Mouse (Mus musculus): ENCODE results near the gene Arntl.

Gene Arntl

DNA sequence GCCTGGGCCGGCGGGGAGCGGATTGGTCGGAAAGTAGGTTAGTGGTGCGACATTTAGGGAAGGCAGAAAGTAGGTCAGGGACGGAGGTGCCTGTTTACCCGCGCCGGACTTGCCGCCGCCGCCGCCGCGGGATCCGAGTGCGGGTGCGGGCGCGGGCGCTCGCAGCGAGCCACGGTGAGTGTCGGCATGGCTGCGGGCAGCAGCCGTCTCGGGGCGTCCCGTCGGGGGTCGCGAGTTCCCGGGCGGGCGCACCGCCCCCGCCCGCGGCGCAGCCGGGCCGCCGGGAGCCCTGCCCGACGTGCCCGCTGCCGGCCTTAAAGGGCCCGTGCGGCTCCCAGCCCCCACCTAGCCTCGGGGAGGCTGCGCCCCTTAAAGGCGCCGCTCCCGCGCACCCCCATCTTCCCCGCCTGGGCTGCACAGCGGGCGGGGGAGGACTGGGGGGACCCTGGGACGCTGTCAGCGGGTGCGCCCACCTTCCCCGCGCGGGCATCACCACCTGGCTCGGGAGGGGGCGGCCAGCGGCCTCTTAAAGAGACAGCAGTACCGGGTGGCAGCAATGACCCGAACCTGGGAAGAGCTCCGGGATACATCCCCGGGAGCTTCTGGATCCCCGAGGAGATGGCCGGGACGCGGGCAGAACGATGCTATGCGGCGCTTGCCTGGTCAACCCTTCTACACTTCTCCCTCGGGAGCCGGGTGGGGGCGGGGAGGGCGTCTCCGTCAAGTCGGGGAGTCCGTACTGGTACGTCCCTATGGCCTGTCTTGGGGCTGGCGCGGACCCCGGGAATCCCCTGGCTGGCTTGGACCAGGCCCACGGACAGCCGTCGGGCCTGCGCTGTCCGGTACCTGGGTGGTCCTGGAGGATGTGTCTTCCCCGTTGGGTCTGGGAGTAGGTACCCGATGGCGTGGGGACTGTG lies 464 bp downstream of the Arntl start:
- peak; percentile 66 for DNase-seq (ENCODE audit: extremely low spot score, low spot score)

DNA sequence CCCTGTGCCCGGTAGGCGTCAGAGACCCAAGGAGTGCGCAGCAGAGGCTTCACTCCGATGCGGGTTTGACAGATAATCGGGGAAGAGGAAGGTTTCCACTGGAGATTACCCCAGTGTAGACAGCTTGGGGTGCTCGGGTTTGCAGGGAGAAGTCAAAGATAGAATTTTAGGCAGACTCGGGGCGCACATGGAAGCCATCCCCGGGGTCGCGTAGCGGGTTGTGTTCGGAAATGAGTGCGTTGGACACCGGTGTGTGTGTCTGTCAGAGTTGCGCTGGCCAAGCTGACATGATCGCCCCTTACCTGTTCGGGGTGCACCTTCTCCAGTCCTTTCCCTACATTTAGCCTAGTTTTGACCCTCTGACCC lies 1.1 kb downstream of the Arntl start:
- no peak for DNase-seq (ENCODE audit: extremely low spot score, low spot score)

DNA sequence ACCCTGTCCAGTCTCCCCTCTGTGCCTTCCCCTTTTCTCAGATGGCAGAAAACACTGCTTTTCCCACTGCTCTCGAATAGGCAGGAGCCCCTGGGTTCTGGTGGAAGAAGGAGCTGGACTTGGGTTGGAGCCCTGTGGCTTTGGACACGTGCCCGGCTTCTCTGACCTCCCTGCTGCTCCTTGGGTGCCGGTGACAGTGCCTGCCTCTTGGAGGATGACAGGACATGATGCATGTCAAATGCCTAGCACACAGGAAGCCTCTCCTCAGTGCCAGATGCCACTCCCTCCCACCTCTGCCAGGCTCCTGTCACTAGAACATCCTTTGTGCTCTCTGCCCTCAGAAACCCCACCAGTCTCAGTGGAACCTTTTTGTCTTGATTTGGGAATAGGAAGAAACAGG lies 3.2 kb downstream of the Arntl start:
- no peak for DNase-seq (ENCODE audit: extremely low spot score, low spot score)

DNA sequence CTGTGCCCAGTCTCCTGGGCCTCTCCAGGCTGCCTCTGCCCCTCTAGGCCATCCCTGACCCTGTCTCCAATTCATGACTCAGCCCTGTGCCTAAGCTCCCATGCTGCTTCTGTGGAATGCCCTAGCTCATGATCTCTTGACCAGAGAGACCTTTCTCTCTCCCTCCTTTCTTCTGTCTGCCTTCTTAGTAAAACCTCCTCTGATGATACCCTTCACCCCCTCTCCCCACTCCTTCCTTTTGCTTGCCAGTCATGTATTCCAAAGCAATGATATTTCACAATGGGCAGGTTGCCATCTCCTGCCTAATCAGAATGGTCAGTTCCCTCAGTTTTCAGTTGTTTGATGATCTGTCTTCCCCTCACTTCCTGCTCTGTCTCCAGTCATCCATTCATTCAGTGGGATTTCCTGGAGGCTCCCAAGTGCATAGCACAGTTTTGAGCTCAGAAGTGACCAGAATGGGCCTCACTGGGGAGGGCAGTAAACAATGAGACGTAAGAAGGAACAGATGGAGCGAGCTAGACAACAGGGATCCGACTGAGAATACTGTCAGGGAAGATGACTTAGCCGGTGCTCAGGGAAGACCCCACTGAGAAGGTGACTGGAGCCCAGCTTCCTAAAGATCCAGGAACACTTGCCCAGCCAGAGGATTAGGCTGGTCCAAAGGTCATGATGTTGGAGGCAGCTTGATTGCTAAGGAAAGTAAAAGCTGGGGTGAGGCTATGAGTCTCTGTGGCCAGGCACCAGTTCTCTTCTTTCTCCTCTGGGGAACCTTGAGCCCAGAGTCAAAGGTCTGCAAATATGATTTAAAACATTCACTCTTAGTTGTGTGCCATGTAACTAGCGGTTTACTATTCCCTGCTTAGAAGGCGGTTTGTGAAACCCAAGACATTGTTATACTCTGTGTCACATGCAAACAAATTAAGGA lies 7.2 kb downstream of the Arntl start:
- DNase-seq (ENCODE audit: extremely low spot score, low spot score) = no peak

DNA sequence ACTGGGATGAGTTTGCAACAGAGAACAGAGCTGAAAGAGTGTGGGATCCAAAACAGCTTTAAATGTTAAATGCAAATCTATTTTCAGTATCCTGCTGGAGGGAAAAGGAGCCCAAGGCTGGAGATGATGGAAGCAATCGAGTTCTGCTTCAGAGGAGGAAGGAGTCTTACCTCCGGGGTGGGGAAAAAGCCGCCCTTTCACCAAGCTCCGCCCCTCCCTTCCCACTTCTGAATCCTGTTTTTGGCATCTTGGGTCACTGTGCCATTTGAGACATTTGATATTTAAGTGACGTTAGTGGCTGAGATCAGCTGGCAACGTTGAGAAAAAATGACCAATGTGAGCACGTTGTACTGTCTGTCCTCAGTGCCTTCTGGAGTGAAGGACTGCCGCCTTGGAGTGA lies 8.9 kb downstream of the Arntl start:
- no peak for DNase-seq (ENCODE audit: extremely low spot score, low spot score)

DNA sequence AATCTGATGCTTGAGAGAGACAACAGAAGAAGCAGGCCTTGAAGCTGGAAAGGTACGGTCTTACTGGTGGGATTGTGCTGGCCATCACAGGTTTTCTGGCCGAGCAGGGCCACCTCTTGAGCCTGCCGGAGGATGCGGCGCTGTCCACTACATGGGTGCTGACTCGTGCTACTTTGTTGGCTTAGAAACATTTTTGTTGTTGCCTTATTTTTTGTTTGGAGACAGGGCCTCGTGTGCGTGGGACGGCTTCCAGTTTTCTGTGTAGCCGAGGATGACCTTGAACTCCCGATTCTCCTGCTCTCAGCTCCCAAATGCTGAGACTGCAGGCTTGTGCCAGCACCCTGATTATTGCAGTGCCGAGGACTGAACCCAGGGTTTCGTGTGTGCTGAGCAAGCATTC lies 12.2 kb downstream of the Arntl start:
- DNase-seq (ENCODE audit: extremely low spot score, low spot score) = peak; percentile 34

DNA sequence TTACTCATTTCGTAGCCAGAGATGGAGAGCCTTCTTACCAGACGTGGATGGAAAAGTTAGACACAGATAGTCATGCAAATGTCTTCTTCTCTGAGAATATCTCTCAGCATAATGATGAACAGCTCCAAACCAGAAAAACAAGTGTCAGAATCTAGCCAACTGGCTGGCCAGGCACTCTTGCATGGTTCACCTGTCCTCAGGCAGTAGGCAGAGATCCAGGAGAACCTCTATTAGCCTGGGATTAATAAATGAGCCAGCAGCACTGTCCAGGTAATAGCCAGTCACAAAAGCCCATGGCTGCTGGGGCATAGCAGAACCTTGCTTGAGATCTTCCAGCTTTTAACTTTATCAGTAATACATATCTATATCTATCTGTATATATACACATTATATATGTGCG lies 12.6 kb downstream of the Arntl start:
- DNase-seq (ENCODE audit: extremely low spot score, low spot score) = no peak

DNA sequence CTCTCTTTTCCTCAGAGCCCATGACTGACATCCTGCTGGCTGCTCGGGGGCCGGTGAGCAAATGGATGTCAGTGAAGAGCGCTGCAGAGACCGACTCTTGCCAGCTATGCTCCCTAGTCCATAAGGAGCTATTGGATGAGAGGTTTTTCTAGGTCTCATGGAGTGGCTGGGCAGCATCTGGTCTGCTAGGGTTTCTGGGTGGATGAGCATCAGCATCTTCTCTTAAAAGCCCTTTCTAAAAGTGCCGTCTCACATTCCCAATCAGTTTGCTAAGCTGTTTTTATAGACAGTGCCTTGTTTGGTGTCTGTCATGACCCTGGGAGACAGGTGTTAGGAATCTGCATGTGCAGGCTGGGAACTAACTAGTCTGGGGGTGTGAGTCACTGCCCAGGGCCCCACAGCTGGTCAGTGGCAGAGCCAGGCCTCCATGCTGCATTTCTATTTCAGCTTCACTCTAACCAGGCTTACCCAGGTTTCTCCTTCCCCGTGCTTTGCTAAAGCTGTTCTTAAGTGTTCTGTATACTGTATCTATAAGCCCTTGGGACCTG lies 13.5 kb downstream of the Arntl start:
- no peak for DNase-seq (ENCODE audit: extremely low spot score, low spot score)

DNA sequence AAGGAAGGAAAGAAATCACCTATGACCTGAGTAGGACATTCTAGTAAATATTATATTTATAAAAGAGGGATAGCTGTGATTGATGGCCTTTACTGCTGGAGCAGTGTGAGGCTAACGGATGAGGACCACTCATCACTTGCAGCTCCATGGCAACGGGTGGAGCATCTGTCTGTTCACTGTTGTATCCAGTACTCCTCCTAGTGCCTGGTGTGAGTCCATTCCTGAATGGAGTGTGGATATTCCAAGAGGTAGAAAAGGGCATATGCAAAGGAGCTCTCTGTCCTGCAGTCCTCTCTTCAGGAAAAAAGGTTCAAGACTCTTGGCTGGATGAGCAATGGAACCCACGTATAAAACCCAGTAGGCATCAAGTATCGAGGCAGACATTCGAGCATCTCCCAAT lies 15.6 kb downstream of the Arntl start:
- DNase-seq (ENCODE audit: extremely low spot score, low spot score) = no peak

DNA sequence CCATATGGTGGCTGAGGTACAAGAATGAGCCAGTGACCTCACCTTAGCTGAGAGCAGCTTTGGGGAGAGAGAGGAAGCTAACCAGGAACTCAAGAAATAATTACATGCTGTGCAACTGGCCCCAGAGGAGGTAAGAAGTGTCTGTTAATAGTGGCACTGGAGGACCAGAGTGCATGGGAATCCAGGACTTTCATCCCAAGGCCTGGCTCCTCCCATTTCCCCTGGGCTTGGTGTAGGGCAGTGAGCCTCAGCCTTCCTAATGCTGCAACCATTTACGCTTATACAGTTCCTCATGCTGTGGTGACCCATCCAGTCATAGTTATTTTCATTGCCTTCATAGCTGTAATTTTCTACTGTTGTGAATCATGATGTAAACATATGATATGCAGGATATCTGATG lies 17.4 kb downstream of the Arntl start:
- DNase-seq (ENCODE audit: extremely low spot score, low spot score) = no peak

DNA sequence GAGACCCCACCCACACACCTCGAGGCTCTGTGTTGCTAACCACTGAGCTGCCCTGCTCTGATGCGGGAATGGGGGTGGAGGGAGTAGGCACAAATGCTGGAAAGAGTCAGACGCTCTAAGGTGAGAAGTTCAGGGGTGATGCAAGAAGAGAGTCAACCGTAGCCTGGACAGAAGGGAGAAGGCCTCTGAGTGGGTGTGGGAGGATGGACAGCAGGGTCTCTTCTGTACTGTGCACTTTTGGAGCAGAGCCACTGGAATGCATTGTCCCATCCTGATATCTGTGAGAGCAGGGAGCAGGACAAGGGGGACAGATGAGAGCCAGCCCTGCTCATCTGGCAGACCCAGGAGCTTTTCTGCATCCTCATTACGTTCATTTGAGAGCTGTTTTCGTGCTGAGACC lies 21.2 kb downstream of the Arntl start:
- DNase-seq (ENCODE audit: extremely low spot score, low spot score) = no peak

DNA sequence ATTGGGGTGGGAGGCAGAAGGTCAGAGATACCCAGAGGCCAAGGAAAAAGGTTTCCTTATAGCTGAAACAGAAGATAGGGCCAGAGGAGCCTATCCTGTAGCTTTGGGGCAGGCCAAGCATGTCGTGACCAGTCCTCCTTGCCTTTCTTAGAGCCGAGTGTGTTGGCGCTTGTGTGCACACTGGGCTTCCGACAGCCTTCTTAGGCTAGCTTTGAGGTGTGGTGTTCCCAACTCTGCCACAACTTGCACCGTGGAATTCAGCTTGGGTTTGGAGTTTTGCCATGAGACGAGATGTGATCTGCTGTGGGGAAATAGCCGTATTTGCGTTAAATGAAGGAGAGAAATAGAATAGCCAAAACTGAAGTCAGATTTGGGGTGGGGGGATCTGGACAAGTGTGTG lies 28.9 kb downstream of the Arntl start:
- no peak for DNase-seq (ENCODE audit: extremely low spot score, low spot score)

DNA sequence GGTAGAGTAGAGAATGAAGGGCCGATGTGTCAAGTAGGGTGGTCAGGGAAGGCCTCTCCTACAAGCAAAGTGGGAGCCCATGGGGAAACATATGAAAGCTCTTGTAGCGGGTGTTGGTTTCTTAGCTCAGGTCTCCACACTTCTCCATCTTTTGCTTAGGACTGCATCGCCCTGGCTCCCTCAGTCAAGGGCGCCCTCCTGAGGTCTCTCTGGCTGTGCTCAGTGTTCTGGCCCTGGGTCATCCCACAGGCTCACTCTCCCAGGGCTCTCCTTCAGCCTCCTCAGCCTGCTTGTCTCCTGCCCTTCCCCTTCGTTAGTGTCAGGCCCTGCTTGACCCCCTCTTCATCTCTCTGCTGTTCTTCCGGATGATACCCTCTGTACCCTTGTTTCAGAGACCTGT lies 31.1 kb downstream of the Arntl start:
- no peak for DNase-seq (ENCODE audit: extremely low spot score, low spot score)

DNA sequence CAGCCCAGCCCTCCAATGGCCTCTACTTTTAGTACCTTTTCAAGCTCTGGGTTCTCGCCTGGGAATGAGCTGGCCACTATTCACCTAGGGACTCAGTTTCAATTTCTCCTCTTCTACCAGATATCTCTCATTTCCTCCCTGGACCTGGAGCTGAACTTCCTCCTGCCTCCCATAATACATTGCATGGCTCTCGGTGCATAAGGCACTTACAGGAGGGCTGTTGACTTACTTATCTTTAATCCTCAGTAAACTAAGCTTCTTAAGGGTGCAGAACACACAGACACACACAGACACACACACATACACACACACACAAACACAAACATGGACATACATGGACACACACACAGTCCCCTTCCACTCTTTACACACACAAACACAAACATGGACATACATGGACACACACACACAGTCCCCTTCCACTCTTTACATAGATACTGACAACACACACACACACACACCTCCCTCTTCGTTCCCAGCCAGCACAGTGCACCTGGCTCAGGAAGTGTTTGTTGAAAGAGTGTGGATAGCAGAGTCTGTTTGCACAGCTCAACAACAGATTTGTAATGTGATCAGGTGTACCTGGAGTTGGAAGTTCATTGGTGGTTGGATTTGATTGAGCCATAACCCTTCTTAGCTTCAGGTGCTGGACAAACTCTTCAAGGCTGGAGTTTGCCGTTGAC lies 32.3 kb downstream of the Arntl start:
- DNase-seq (ENCODE audit: extremely low spot score, low spot score) = no peak

DNA sequence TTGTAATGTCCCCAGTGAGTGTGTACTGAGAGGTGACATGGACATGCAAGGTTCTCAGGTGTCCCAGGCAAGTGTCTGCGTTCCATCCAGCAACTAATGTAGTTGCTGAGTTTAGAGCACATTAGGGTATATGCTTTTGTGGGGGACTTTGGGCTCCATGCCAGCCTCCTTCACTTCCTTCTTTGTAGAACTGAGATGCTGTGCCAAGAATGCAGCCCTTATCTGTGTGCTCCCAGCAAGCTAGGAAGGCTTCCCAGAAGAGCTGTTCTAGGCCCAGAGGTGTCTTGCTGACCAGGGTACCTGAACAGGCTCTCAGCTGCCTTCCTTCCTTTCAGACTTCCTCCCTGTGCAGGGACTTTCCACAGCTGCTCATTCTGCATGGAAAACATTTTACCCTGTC lies 33.2 kb downstream of the Arntl start:
- no peak for DNase-seq (ENCODE audit: extremely low spot score, low spot score)

DNA sequence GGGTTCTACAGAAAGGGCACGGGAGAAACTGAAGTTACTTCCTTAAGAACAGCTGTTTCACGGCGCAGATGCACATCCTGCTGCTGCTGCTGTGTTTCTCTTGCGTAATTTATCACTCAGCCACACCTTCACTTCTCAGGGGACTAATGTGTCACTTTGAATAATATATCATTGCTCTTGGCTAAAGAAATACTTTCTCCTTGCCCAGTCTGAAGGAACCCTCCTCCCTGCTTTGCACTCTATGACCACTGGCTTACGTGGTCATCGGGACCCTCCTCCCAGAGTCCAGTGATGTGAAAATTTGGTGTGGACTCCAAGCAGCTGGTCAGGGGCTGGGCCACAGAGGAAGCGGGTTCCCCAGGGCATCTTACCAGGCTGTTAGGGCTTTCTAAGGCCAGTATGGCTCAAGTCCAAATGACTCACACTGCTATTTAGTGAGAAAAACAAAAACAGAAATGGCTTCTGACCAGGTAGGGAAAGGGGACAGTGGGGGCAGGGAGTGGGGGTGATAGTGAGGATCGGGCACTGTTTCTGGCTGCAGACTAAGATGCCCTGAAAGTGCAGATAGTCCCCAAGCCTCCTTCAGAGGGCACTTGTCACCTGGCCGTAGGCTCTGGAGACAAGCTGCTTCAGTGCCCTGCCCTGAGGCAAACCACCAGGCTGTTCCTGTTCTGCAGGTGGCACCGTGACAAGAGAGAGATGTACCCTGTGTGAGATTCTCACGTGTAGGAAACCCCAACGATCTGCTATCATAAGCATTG lies 34.8 kb downstream of the Arntl start:
- DNase-seq (ENCODE audit: extremely low spot score, low spot score) = no peak

DNA sequence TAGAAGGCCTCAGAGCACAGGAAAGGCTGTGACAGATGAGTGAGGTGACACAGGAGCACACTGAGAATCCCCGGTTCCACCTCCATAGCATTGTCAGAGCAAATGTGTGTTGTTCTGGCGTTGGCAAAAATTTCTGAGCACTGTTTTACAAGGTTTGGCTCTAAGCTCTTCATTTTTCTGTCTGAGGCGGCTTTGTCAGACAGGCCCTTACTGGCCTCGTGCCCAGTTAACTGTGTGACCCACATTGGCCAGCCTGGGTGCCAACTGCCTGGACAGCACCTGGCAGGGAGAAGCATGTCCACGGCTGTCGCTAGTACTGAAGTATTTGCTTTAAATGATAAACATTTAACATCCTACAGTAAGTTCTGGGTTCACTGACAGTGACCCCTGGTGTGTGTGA lies 35.4 kb downstream of the Arntl start:
- DNase-seq (ENCODE audit: extremely low spot score, low spot score) = no peak

DNA sequence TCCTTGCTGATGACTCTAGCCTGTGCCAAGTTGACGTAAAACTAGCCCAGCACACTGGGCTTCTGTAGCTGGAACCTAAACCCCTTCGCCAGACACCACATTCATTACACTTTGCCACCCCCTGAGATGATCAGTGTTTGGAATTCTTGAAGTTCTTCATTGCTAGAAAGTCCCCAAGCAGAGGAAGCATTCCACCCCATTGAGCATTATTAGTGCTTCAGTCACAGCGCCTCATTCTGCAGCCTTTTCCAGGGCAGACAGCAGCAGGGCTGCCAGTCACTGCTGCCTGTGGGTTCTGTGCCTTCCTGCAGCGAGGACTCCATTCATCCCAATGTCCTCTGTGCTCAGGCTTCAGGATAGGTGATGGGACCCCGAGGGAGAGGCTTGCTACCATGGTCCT lies 37.9 kb downstream of the Arntl start:
- no peak for DNase-seq (ENCODE audit: extremely low spot score, low spot score)

DNA sequence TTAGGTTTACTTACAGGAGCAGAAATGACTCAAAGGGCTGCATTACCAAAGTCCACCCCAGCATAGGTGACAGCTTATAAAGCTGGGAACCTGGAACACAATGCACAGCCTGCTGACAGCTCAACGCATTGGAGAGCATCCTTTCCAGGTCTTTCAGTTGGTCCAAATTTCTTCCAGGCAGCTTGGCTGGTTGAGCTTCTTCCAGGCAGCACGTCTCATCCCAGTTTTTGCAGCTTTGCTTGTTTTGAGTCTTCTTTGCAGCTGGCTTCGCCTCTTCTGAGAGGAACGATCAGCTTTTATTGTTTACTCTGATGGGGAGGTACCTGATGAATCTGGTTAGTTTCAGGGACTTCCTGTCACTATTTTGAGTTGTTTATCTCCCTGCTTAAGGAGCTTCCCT lies 39.2 kb downstream of the Arntl start:
- no peak for DNase-seq (ENCODE audit: extremely low spot score, low spot score)

DNA sequence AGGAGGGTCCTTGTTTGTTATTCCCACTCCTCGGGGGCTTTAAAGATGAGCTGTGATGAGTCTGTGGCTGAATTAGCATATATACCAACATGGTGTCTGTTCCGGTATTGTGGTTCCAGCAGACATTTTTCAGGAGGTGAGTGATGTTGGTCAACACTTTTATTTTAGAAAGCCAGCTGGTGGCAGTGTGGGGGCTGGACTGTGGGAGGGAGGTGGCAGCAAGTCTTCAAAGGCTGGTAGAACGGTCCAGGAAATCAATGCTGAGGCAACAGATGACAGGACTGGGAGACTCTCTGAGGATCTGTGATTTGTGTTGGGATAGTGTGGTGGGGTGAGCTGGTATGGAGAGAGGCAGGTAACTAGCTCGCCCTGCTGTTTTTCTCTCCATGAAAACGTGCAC lies 39.9 kb downstream of the Arntl start:
- DNase-seq (ENCODE audit: extremely low spot score, low spot score) = no peak

Data from neural tube, embryonic 10.5 days (tissue).